Mouse (Mus musculus) CD4-positive, CD25-positive, alpha-beta regulatory T cell, adult 2 months (primary cell): ENCODE measurements at regions not wholly inside any gene's neighbourhood (a gene's known extent, or its start where the extent isn't known, plus 50 kb on each side); places are given as distances from the start of the nearest gene placed in this dataset.

ENCODE experiments used
- DNase-seq: peaks from one replicate; pipeline ENCODE4 v3.0.0-alpha.2; 2012; ENCODE audit warnings: low read depth, low spot score

- DNase-seq = no peak
Measured at GRCm38 (mm10) chr6:148719062-148719461, 112.2 kb downstream of the Ipo8 start.

GRCm38 (mm10) chr6:148710406-148710805 lies 120.9 kb downstream of the Ipo8 start:
- no peak for DNase-seq

- no peak for DNase-seq
Measured at GRCm38 (mm10) chr6:148708389-148708788, 122.9 kb downstream of the Ipo8 start.

GRCm38 (mm10) chr6:148705711-148706110 lies 125.6 kb downstream of the Ipo8 start:
- DNase-seq = peak; percentile 67

- no peak for DNase-seq
Measured at GRCm38 (mm10) chr6:148693329-148693728, 137.9 kb downstream of the Ipo8 start.

GRCm38 (mm10) chr6:148687770-148688169 lies 143.5 kb downstream of the Ipo8 start:
- peak; percentile 38 for DNase-seq

- no peak for DNase-seq
Measured at GRCm38 (mm10) chr6:148660152-148660551, 171.1 kb downstream of the Ipo8 start.

- DNase-seq = no peak
Measured at GRCm38 (mm10) chr6:148653216-148653615, 178.1 kb downstream of the Ipo8 start.

- no peak for DNase-seq
Measured at GRCm38 (mm10) chr6:148652434-148652833, 178.8 kb downstream of the Ipo8 start.

GRCm38 (mm10) chr6:148647423-148648390 lies 183.6 kb downstream of the Ipo8 start:
- no peak for DNase-seq

- no peak for DNase-seq
Measured at GRCm38 (mm10) chr6:148640595-148640994, 190.7 kb downstream of the Ipo8 start.

- DNase-seq = no peak
Measured at GRCm38 (mm10) chr6:148634148-148634547, 190.0 kb upstream of the Tmtc1 start.

GRCm38 (mm10) chr6:148627090-148627605 lies 183.0 kb upstream of the Tmtc1 start:
- no peak for DNase-seq

GRCm38 (mm10) chr6:148623119-148623770 lies 179.1 kb upstream of the Tmtc1 start:
- no peak for DNase-seq

GRCm38 (mm10) chr6:148620034-148620433 lies 175.8 kb upstream of the Tmtc1 start:
- no peak for DNase-seq

GRCm38 (mm10) chr6:148615931-148616330 lies 171.7 kb upstream of the Tmtc1 start:
- no peak for DNase-seq

- no peak for DNase-seq
Measured at GRCm38 (mm10) chr6:148615442-148615841, 171.3 kb upstream of the Tmtc1 start.

GRCm38 (mm10) chr6:148608881-148609280 lies 164.7 kb upstream of the Tmtc1 start:
- no peak for DNase-seq

- DNase-seq = no peak
Measured at GRCm38 (mm10) chr6:148605226-148605625, 161.0 kb upstream of the Tmtc1 start.

- DNase-seq = no peak
Measured at GRCm38 (mm10) chr6:148604790-148605189, 160.6 kb upstream of the Tmtc1 start.

GRCm38 (mm10) chr6:148603878-148604277 lies 159.7 kb upstream of the Tmtc1 start:
- no peak for DNase-seq

- no peak for DNase-seq
Measured at GRCm38 (mm10) chr6:148603460-148603859, 159.3 kb upstream of the Tmtc1 start.
